Mouse (Mus musculus): ENCODE results near the gene Pomc.

GRCm38 (mm10) chr12:4006079-4006478 is 51.3 kb downstream of the Pomc start:
- TF ChIP-seq POLR2A (IDR thresholded peaks at IDR 0.05; ENCODE audit: extremely low read depth, insufficient read depth, low read length) (no peak), CTCF (IDR thresholded peaks at IDR 0.05; ENCODE audit: low read depth, low read length) (no peak)

Measured in liver, adult 2 months (tissue).